Comparison of ENCODE assay signal across 26 mouse cellular contexts in genomic region chr10:104660298-104660697, GRCm38 (mm10).
A peak's percentile ranks its signal among the peaks of the same experiment; 100 is the strongest.
DNase-seq lines count a peak whose midpoint lies in the region; ATAC-seq lines count a peak whose summit lies in the region.
"Had no signal": no experiment of that assay in that cellular context is flagged by ENCODE, and none has a peak within 500 bp of the region (broad histone marks: within the 10 kb centered on the region; RNA-seq: fewer than 3 reads in every experiment).

No protein-coding gene starts in this region.

- H3K4me1 ChIP-seq in limb, embryonic 11.5 days (ENCODE audit: control insufficient read depth, insufficient read depth, low read length) = no peaks in the 10 kb centered on the region
- H3K4me1 ChIP-seq in limb, embryonic 10.5 days = peaks cover 4% of the 10 kb centered on the region
- no peaks in the 10 kb centered on the region for H3K4me1 ChIP-seq in embryonic facial prominence, embryonic 14.5 days (ENCODE audit: control insufficient read depth, insufficient read depth, low read length)
- H3K4me1 ChIP-seq: limb, embryonic 15.5 days; megakaryocyte, embryonic 14.5 days had no signal

- peak; percentile 40 for DNase-seq in limb, embryonic 11.5 days (ENCODE audit: low spot score)
- DNase-seq in limb, embryonic 10.5 days (ENCODE audit: low spot score) = no peak
- peak; percentile 66 for DNase-seq in MN1 (ENCODE audit: low spot score)
- DNase-seq in embryo, embryonic 10.5 days (ENCODE audit: low spot score) = peak; percentile 65
- peak; percentile 23 for DNase-seq in embryonic facial prominence, embryonic 14.5 days (ENCODE audit: low spot score)
- no peak for DNase-seq in cerebellum, adult 9-10 months
- DNase-seq in spleen, postnatal 10 days (ENCODE audit: low spot score in 2 of 2) = no peak
- no peak for DNase-seq in adrenal gland, postnatal 36 days
- DNase-seq: adrenal gland, adult 8-10 months; cerebellum, adult 8-10 months; gastrocnemius, postnatal 25 days; heart, adult 18-20 months; heart, postnatal 10 days; kidney, adult 9 months; kidney, postnatal 14 days; lung, embryonic 14.5 days; right cerebral cortex, postnatal 14 days had no signal

- no peak overlapping the region for H3K4me3 ChIP-seq in limb, embryonic 11.5 days (ENCODE audit: low read depth, low read length)
- H3K4me3 ChIP-seq in limb, embryonic 10.5 days = no peak overlapping the region
- H3K4me3 ChIP-seq in embryonic facial prominence, embryonic 14.5 days (ENCODE audit: low read depth, low read length) = no peak overlapping the region
- H3K4me3 ChIP-seq: forebrain, embryonic 15.5 days; heart, embryonic 12.5 days; layer of hippocampus, adult 2 months; limb, embryonic 15.5 days; megakaryocyte, embryonic 14.5 days had no signal

- no peaks in the 10 kb centered on the region for H3K36me3 ChIP-seq in limb, embryonic 11.5 days (ENCODE audit: control insufficient read depth, insufficient read depth, low read length)
- no peaks in the 10 kb centered on the region for H3K36me3 ChIP-seq in limb, embryonic 10.5 days
- H3K36me3 ChIP-seq in embryonic facial prominence, embryonic 14.5 days (ENCODE audit: control insufficient read depth, insufficient read depth, low read length) = no peaks in the 10 kb centered on the region
- H3K36me3 ChIP-seq: forebrain, embryonic 15.5 days; heart, embryonic 12.5 days; limb, embryonic 15.5 days had no signal

- H3K27ac ChIP-seq in limb, embryonic 11.5 days (replicated peaks; ENCODE audit: low read depth, low read length) = no peak overlapping the region
- no peak overlapping the region for H3K27ac ChIP-seq in limb, embryonic 10.5 days
- no peak overlapping the region for H3K27ac ChIP-seq in embryonic facial prominence, embryonic 14.5 days (replicated peaks; ENCODE audit: low read depth, low read length)
- H3K27ac ChIP-seq: forebrain, embryonic 15.5 days; hindbrain, embryonic 14.5 days; layer of hippocampus, adult 2 months; limb, embryonic 15.5 days; liver, embryonic 14.5 days had no signal

- H3K9me3 ChIP-seq in limb, embryonic 11.5 days (ENCODE audit: control insufficient read depth, low read length) = no peaks in the 10 kb centered on the region
- H3K9me3 ChIP-seq in limb, embryonic 10.5 days (replicated peaks) = no peaks in the 10 kb centered on the region
- H3K9me3 ChIP-seq in embryonic facial prominence, embryonic 14.5 days (ENCODE audit: control insufficient read depth, low read length) = no peaks in the 10 kb centered on the region
- H3K9me3 ChIP-seq: forebrain, embryonic 15.5 days; heart, embryonic 12.5 days; limb, embryonic 15.5 days; megakaryocyte, embryonic 14.5 days had no signal

- no peak overlapping the region for H3K4me2 ChIP-seq in limb, embryonic 11.5 days (ENCODE audit: low read depth, severe bottlenecking)
- H3K4me2 ChIP-seq in embryonic facial prominence, embryonic 14.5 days (ENCODE audit: low read depth, low read length) = no peak overlapping the region
- H3K4me2 ChIP-seq: forebrain, embryonic 15.5 days; heart, embryonic 12.5 days; hindbrain, embryonic 14.5 days; limb, embryonic 15.5 days; lung, embryonic 14.5 days had no signal

- no peak for ATAC-seq in limb, embryonic 11.5 days (ENCODE audit: insufficient number of reproducible peaks, low FRiP score, low TSS enrichment, low read depth)
- ATAC-seq in embryonic facial prominence, embryonic 14.5 days (ENCODE audit: low read depth) = no peak
- ATAC-seq: activated CD4-positive, CD25-positive, alpha-beta regulatory T cell, adult 4 months; forebrain, embryonic 15.5 days; intestine, embryonic 16.5 days had no signal

- H3K27me3 ChIP-seq in limb, embryonic 11.5 days (ENCODE audit: control insufficient read depth, insufficient read depth, low read length) = no peaks in the 10 kb centered on the region
- no peaks in the 10 kb centered on the region for H3K27me3 ChIP-seq in limb, embryonic 10.5 days (ENCODE audit: low read depth, poor library complexity, severe bottlenecking)
- H3K27me3 ChIP-seq in embryonic facial prominence, embryonic 14.5 days (replicated peaks; ENCODE audit: control insufficient read depth, insufficient read depth, low read length) = no peaks in the 10 kb centered on the region
- H3K27me3 ChIP-seq: forebrain, embryonic 15.5 days; heart, embryonic 12.5 days; limb, embryonic 15.5 days; megakaryocyte, embryonic 14.5 days had no signal

- WGBS in limb, embryonic 11.5 days = 46% methylated on average over 7 of the region's 7 CpGs
- WGBS in limb, embryonic 10.5 days = 38% methylated on average over 7 of the region's 7 CpGs
- 38% methylated on average over 7 of the region's 7 CpGs for WGBS in embryonic facial prominence, embryonic 14.5 days

- H3K9ac ChIP-seq in limb, embryonic 11.5 days (ENCODE audit: low read length) = no peak overlapping the region
- H3K9ac ChIP-seq in embryonic facial prominence, embryonic 14.5 days (ENCODE audit: low read depth, low read length) = no peak overlapping the region
- H3K9ac ChIP-seq: forebrain, embryonic 15.5 days; heart, embryonic 12.5 days; hindbrain, embryonic 14.5 days; limb, embryonic 15.5 days; liver, embryonic 14.5 days; lung, embryonic 14.5 days had no signal

Comparison
In these comparisons a context has a peak if more than half of its experiments do, and no peak if none do; other contexts are left out.
1. DNase-seq: peak in limb, embryonic 11.5 days (single experiment), MN1 (single experiment), embryo, embryonic 10.5 days (single experiment) and embryonic facial prominence, embryonic 14.5 days (single experiment); none in limb, embryonic 10.5 days (single experiment), cerebellum, adult 9-10 months (single experiment), spleen, postnatal 10 days (0 of 2) and adrenal gland, postnatal 36 days (0 of 2).